Mouse (Mus musculus) sigmoid colon, adult 10 weeks (tissue): ENCODE measurements around the gene Reg3d. TPM values are rescaled to one million over a fixed set of nuclear protein-coding genes. Genes with fewer than 3 reads are reported as not detected.

Experiments used
- polyA plus RNA-seq: library from polyadenylated mRNA; stranded (reverse); fragments of 350-450 nt; fragmentation: Illumina TruSeq; extraction: RNeasy Lipid Tissue Mini Kit (QIAGEN cat#74804); gene quantifications from one replicate; pipeline ENCODE4 v1.2.3, GENCODE M21; 2014; ENCODE audit warnings: low read depth, low replicate concordance

The Reg3d gene
- polyA plus RNA-seq, result not detected

GRCm38 (mm10) chr6:78378765-78379164, at the start of gene Reg3d:
Reg3d (minus strand) TSS chr6:78378865.

DNA sequence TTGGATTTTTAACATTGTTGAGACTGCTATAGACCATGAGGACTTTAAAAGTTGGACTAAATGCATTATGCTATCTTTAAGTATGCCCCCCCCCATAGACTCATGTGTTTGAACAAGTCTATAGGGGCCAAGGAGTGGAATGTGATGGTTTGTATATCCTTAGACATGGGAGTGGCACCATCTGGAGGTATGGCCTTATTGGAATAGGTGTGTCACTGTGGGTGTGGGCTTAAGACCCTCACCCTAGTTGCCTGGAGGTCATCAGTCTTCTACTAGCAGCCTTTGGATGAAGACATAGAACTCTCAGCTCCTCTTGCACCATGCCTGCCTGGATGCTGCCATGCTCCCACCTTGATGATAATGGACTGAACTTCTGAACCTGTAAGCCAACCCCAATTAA, 43.7 kb upstream of the Reg3d start, which contains the start of gene Reg1:
Reg1 (plus strand) TSS at position 301 of the 400 bp plus-strand sequence.

DNA sequence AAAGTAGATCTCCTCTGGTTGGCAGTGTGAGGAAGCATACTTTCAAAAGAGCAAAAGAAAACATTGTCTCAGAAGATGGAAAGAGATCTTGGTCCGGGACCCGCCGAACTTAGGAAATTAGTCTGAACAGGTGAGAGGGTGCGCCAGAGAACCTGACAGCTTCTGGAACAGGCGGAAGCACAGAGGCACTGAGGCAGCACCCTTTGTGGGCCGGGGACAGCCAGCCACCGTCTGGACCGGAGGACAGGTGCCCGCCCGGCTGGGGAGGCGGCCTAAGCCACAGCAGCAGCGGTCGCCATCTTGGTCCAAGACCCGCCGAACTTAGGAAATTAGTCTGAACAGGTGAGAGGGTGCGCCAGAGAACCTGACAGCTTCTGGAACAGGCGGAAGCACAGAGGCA, 16.7 kb upstream of the Reg3d start, which contains the start of gene Reg2:
Reg2 (plus strand) TSS at position 301 of the 400 bp plus-strand sequence.

DNA sequence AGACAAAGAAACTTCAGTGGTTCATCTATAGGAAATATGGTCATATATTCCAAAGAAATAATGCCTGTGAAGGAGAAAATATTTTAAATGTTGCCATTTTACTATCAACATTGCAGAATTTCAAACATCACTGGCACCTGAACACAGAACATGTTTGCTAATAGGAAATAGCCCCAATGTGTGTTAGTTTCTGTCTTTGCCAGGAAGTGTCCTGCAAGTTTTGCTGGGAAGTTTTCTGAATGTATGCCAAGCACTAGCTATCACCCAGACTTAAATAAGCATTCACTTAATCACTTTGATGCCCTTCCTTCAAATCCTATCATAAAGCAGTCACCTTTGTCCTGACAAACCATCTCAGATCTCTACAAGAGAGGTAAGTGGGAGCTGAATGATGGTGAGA, 1.7 kb upstream of the Reg3d start, which contains the start of gene Reg3a:
Reg3a (plus strand) TSS at position 301 of the 400 bp plus-strand sequence.

GRCm38 (mm10) chr6:78370357-78370756, 8.3 kb downstream of the Reg3d start, which contains the start of gene Reg3b:
Reg3b (plus strand) TSS chr6:78370657.

Other genes with a start within 250 kb of the Reg3d start
- gene Reg3b, start 8.2 kb downstream of the Reg3d start, polyA plus RNA-seq, result not detected
- gene Reg3a, start 1.8 kb upstream of the Reg3d start, polyA plus RNA-seq, result not detected
- gene Reg2, start 16.8 kb upstream of the Reg3d start, polyA plus RNA-seq, result not detected
- 14.6 TPM for gene Reg1, start 43.8 kb upstream of the Reg3d start, polyA plus RNA-seq
- gene Reg3g, start 90.0 kb upstream of the Reg3d start, polyA plus RNA-seq, result 5.1 TPM